Mouse (Mus musculus) liver, postnatal 0 days (tissue): ENCODE measurements around the gene 4930455H04Rik.

Experiments
- CTCF ChIP-seq: sonication (generic); IDR thresholded peaks from 2 replicates; pipeline ENCODE4 v1.5.1; 2016; ENCODE audit warnings: antibody characterized with exemption, low read depth
- EP300 ChIP-seq: IDR thresholded peaks from 2 replicates; pipeline ENCODE4 v1.6.1; 2016; ENCODE audit warnings: antibody characterized with exemption, low read depth, mild to moderate bottlenecking

- TF ChIP-seq CTCF, result no peak
- peak; percentile 51; the same call in 1 of the 2 replicates for TF ChIP-seq EP300
Observed at GRCm38 (mm10) chr3:117024557-117024956, 56.5 kb downstream of the 4930455H04Rik start.
